Mouse (Mus musculus) ovary, adult 2 months (tissue): ENCODE measurements around the gene Spns1. TPM values are rescaled to one million over a fixed set of nuclear protein-coding genes. Genes with fewer than 3 reads are reported as not detected.

Source experiments
- polyA plus RNA-seq: library from polyadenylated mRNA; depleted of rRNA; stranded (reverse); fragments of >200 nt; gene quantifications from 2 replicates; pipeline ENCODE4 v1.2.3, GENCODE M21; 2012; rRNA removed

Gene Spns1
- 247 and 278 TPM in 2 replicates for polyA plus RNA-seq

GRCm38 (mm10) chr7:126377278-126378158, at the start of gene Spns1:
Spns1 (minus strand) TSS chr7:126377450.

GRCm38 (mm10) chr7:126414725-126415124, 37.5 kb upstream of the Spns1 start, which contains the start of gene Cd19:
Cd19 (minus strand) TSS chr7:126414889.

GRCm38 (mm10) chr7:126396298-126397119, 19.3 kb upstream of the Spns1 start, which contains the start of gene Nfatc2ip:
Nfatc2ip (minus strand) TSS chr7:126396737.

DNA sequence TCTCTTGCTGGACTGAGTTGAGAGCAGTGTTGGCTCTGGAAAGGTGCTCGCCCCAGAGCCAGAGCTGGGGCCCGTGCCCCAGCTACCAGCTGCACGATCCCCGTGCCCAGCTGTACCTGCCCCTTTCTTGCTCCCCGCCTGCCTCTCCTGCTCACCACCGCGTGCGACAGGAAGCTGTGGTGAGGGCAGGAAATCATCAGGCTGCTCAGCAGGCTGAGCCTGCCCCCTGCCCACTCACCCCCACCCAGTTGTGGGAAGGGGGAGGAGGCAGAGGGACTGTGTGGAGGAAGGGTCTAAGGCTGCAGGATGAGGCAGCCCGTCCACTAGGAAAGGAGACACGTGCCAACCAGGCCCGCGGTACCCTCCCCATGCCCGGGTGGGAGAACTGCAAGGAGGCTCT, 7.9 kb downstream of the Spns1 start, which contains the start of gene Lat:
TSS of gene Lat (minus strand) at position 178 of the 400 bp plus-strand sequence.

Other genes starting within 250 kb of the Spns1 start
- 194 and 274 TPM in 2 replicates for gene Xpo6, start 176.9 kb downstream of the Spns1 start, polyA plus RNA-seq
- 72.0 and 77.3 TPM in 2 replicates for gene Sbk1, start 104.8 kb downstream of the Spns1 start, polyA plus RNA-seq
- gene Lat, start 7.9 kb downstream of the Spns1 start, polyA plus RNA-seq: 2.5 and 3.2 TPM in 2 replicates
- 9.5 and 11.7 TPM in 2 replicates for gene Nfatc2ip, start 19.3 kb upstream of the Spns1 start, polyA plus RNA-seq
- 0.53 and 0.68 TPM in 2 replicates for gene Cd19, start 37.4 kb upstream of the Spns1 start, polyA plus RNA-seq
- gene Rabep2, start 51.3 kb upstream of the Spns1 start, polyA plus RNA-seq: 76.5 and 79.0 TPM in 2 replicates
- 0.43 and 0.92 TPM in 2 replicates for gene Atp2a1, start 85.7 kb upstream of the Spns1 start, polyA plus RNA-seq
- 73.4 and 90.0 TPM in 2 replicates for gene Sh2b1, start 98.0 kb upstream of the Spns1 start, polyA plus RNA-seq
- gene Tufm, start 109.9 kb upstream of the Spns1 start, polyA plus RNA-seq: 160 and 171 TPM in 2 replicates
- 261 and 386 TPM in 2 replicates for gene Atxn2l, start 126.0 kb upstream of the Spns1 start, polyA plus RNA-seq
- 143 and 153 TPM in 2 replicates for gene Eif3c, start 189.0 kb upstream of the Spns1 start, polyA plus RNA-seq
- gene Apobr, start 207.5 kb upstream of the Spns1 start, polyA plus RNA-seq: 5.2 and 5.6 TPM in 2 replicates
- 93.1 and 135 TPM in 2 replicates for gene Cln3, start 208.4 kb upstream of the Spns1 start, polyA plus RNA-seq
- gene Il27, start 217.5 kb upstream of the Spns1 start, polyA plus RNA-seq: 0.42 TPM in 1 of 2 replicates, not detected in the other